Mouse (Mus musculus): ENCODE measurements at regions not wholly inside any gene's neighbourhood (a gene's known extent, or its start where the extent isn't known, plus 50 kb on each side); places are given as distances from the start of the nearest gene placed in this dataset.

GRCm38 (mm10) chr13:69426117-69426516 lies 107.4 kb upstream of the Nsun2 start:
- peak in 1 of 2 experiments; percentile 8 for DNase-seq (ENCODE audit: low spot score in 2 of 2)

DNA sequence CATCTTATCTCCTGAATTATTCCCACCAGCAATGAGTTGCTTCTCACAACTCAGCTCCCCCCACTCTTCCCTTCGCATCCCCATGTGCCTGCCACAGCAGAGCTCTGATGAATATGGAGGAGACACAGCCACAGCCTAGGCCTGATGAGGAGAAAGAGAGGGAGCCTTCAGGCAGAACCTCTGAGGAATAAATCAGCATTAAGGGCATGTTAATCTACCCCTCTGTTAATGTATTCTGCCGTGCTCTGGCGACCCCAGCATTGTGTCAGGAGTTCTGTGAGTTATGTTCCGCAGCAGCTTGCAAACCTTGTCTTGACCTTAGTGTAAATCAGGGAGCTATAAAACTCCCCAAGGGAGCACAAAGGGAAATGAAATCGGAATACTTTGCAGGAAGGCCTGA lies 104.0 kb upstream of the Nsun2 start:
- no peak for DNase-seq (ENCODE audit: low spot score in 2 of 2)

DNA sequence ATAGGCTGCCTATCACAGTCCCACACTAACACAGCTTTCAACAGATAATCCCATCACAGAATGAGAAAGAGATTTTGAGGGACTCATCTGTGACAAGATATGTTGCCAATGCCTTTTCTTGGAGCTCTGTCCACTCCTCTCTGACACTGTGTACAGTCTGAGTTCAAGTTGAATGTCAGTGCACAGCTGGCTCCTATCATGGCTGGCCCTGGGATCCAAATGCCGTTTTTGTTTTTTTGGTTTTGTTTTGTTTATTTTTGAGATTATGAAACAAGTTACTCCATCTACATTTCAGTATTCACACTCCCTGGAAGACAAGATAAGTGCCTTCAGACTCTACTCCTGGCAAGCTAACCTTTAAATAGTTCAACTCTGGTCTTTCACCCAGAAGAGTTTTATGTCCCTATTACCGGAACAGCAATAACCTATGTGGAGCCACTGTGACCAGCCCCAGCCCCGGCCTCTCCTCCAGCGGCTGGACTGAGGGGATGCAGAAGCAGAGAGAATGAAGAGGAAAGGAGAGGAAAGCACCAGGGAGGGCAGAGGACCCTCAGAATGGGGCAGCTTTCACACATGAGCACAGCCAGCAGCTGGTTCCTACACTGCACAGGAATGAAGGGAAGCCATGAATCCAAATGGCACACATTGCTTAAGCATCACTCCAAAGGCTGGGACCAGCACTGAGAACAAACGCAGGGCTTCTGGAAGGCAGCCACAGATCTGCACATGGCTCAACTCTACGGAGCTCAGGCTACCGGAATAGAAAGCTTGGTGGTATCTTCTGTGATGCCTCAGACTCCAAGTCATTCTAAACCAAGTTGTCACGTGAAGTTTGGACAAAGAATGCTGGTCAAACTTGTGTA lies 99.9 kb upstream of the Nsun2 start:
- no peak for DNase-seq (ENCODE audit: low spot score in 2 of 2)

DNA sequence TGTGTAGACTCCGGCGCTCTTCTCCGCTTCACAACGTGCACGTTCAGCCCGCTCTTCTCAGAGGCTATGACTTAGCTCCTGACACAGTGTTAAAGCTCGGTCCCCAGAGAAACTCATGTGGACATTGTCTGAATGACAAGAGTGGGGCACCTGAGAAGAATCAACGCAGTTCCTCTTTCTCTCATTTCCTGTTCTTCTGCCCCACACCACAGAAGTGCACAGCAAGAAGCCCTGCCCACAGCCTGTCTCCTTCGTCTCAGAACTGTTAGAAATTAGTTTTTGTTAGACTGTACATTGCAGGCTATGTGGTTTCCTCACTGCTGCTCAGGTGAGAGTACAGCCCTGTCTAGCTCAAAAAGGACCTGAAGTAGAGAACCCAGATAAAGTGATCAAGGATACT lies 94.1 kb upstream of the Nsun2 start:
- peak in 1 of 2 experiments; percentile 15 for DNase-seq (ENCODE audit: low spot score in 2 of 2)

DNA sequence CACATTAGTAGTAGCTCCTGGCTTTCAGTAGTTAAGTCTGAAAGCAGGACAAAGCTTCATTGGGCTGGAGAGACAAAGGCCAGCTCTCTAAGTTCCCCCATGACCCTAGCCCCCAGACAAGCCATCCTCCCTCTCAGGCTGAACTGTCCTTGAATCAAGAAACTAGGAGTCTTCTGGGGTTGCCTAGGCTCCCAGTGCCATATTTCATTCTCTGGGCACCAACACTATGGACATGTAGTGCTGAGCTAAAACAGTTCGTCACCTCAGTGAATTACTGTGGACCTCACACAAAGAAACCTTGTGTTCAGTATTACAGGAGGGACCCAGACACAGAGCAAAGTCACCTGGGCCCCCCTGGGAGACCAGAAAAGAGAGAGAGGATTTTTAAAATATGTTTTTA lies 91.7 kb upstream of the Nsun2 start:
- no peak for DNase-seq (ENCODE audit: low spot score in 2 of 2)

- no peak for DNase-seq (ENCODE audit: low spot score in 2 of 2)
Observed at GRCm38 (mm10) chr13:69445611-69446010, 87.9 kb upstream of the Nsun2 start.

Small RNA genes in the stretch of these regions (microRNA-seq; reads per million reads assigned to microRNA genes)
- gene Gm44375 (ENCODE audit: borderline number of aligned reads in 2 of 2) = 0 reads per million in 2 experiments
